20 mouse cellular contexts compared by ENCODE assay signal in the genomic region with DNA sequence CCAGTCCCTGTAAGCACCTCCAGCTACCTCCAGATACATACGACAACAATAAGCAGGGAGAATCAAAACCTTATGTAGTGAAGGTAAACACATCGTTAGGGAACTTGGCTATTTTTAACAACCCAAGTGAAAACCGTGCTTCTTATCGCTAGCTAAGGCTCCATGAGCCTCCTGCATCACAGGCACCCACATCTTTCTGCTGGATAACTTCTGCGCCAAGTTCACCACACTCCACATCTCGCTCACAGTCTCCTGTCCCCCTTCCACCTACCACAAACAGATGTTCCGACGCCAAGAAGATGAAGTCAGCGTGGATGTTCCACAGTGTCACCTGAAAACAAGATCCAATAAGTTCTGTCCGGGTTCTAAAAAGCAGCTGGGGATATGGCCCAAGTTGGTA. TPM values are rescaled to one million over a fixed set of nuclear protein-coding genes. Genes with fewer than 3 reads are reported as not detected.
DNase-seq lines count a peak whose midpoint lies in the region; ATAC-seq and TF ChIP-seq lines count a peak whose summit lies in the region.
"Had no signal": no experiment of that assay in that cellular context is flagged by ENCODE, and none has a peak within 500 bp of the region (broad histone marks: within the 10 kb centered on the region; RNA-seq: fewer than 3 reads in every experiment).

No protein-coding gene starts in this region.

- no peaks in the 10 kb centered on the region for H3K27me3 ChIP-seq in heart, embryonic 12.5 days (replicated peaks)
- no peaks in the 10 kb centered on the region for H3K27me3 ChIP-seq in heart, postnatal 0 days (ENCODE audit: control insufficient read depth, insufficient read depth, low read length)
- no peaks in the 10 kb centered on the region for H3K27me3 ChIP-seq in intestine, embryonic 15.5 days (replicated peaks)
- H3K27me3 ChIP-seq: embryonic facial prominence, embryonic 13.5 days; hindbrain, embryonic 12.5 days had no signal

- no peak for TF ChIP-seq CTCF in gastrocnemius, adult 2 months (IDR thresholded peaks at IDR 0.05)
- TF ChIP-seq CTCF in heart, postnatal 0 days (IDR thresholded peaks at IDR 0.05; ENCODE audit: low read depth), result no peak

- WGBS in heart, embryonic 12.5 days, result 62% methylated on average over 10 of the region's 10 CpGs
- 52% methylated on average over 10 of the region's 10 CpGs for WGBS in heart, postnatal 0 days
- 87% methylated on average over 10 of the region's 10 CpGs for WGBS in intestine, embryonic 15.5 days

- no peak for TF ChIP-seq EP300 in heart, postnatal 0 days (IDR thresholded peaks at IDR 0.05; ENCODE audit: low read depth)

- no peak overlapping the region for H3K9ac ChIP-seq in heart, embryonic 12.5 days
- H3K9ac ChIP-seq in heart, postnatal 0 days (replicated peaks; ENCODE audit: low read depth, low read length), result no peak overlapping the region
- H3K9ac ChIP-seq in intestine, embryonic 15.5 days, result no peak overlapping the region
- H3K9ac ChIP-seq: embryonic facial prominence, embryonic 13.5 days; forebrain, embryonic 12.5 days; hindbrain, embryonic 12.5 days had no signal

- no peak overlapping the region for H3K4me3 ChIP-seq in gastrocnemius, adult 2 months
- H3K4me3 ChIP-seq in heart, embryonic 12.5 days, result no peak overlapping the region
- no peak overlapping the region for H3K4me3 ChIP-seq in heart, postnatal 0 days (ENCODE audit: low read depth, low read length)
- H3K4me3 ChIP-seq in intestine, embryonic 15.5 days (replicated peaks), result no peak overlapping the region
- H3K4me3 ChIP-seq: embryonic facial prominence, embryonic 13.5 days; forebrain, embryonic 12.5 days; hindbrain, embryonic 12.5 days had no signal

- peaks cover 51% of the 10 kb centered on the region for H3K4me1 ChIP-seq in heart, embryonic 12.5 days (replicated peaks)
- peaks cover 23% of the 10 kb centered on the region for H3K4me1 ChIP-seq in heart, postnatal 0 days (ENCODE audit: control insufficient read depth, insufficient read depth)
- no peaks in the 10 kb centered on the region for H3K4me1 ChIP-seq in intestine, embryonic 15.5 days (replicated peaks)
- H3K4me1 ChIP-seq: embryonic facial prominence, embryonic 13.5 days had no signal

- intact Hi-C loops in gastrocnemius, adult 2 months (cut with DNase I), result no loop called here
- intact Hi-C loops in heart, postnatal 14 days (cut with DNase I), result loop anchor here (5.0 kb wide), 1 partner anchor 128 kb away; no protein-coding TSS in a partner anchor
- intact Hi-C loops in heart, postnatal 36 days (cut with DNase I), result no loop called here

- no peak for DNase-seq in gastrocnemius, adult 2 months
- DNase-seq in gastrocnemius, adult 8-10 months (ENCODE audit: low spot score in 2 of 2), result no peak
- no peak for DNase-seq in heart, postnatal 14 days
- DNase-seq in heart, postnatal 0 days (ENCODE audit: low spot score), result no peak
- no peak for DNase-seq in heart, postnatal 36 days
- DNase-seq: adrenal gland, postnatal 10 days; cerebellum, adult 11-12 months; cerebellum, adult 9-10 months; cerebellum, postnatal 25 days; gastrocnemius, postnatal 10 days; kidney, adult 11 months; kidney, adult 9 months had no signal

- no peak for ATAC-seq in heart, embryonic 12.5 days (ENCODE audit: insufficient number of reproducible peaks, low FRiP score)
- 0 out of 2 replicates have a peak, but pooled peaks have one; percentile 8 for ATAC-seq in heart, postnatal 0 days (ENCODE audit: insufficient read depth, low read depth)
- no peak for ATAC-seq in intestine, embryonic 15.5 days
- ATAC-seq: forebrain, embryonic 16.5 days; hindbrain, embryonic 16.5 days; inflammation-experienced regulatory T-cells, adult 6 months had no signal

- no peaks in the 10 kb centered on the region for H3K36me3 ChIP-seq in heart, embryonic 12.5 days
- H3K36me3 ChIP-seq in heart, postnatal 0 days (replicated peaks; ENCODE audit: control insufficient read depth, insufficient read depth, low read length), result no peaks in the 10 kb centered on the region
- no peaks in the 10 kb centered on the region for H3K36me3 ChIP-seq in intestine, embryonic 15.5 days
- H3K36me3 ChIP-seq: embryonic facial prominence, embryonic 13.5 days; forebrain, embryonic 12.5 days; hindbrain, embryonic 12.5 days had no signal

- peak overlapping the region; percentile 50 for H3K27ac ChIP-seq in gastrocnemius, adult 2 months
- peak overlapping the region; percentile 44 for H3K27ac ChIP-seq in heart, embryonic 12.5 days (ENCODE audit: poor library complexity, severe bottlenecking)
- peak overlapping the region; percentile 47 for H3K27ac ChIP-seq in heart, postnatal 0 days (ENCODE audit: low read depth)
- H3K27ac ChIP-seq in intestine, embryonic 15.5 days, result no peak overlapping the region
- H3K27ac ChIP-seq: embryonic facial prominence, embryonic 13.5 days; forebrain, embryonic 12.5 days; hindbrain, embryonic 12.5 days had no signal

- no peak overlapping the region for H3K4me2 ChIP-seq in heart, embryonic 12.5 days
- H3K4me2 ChIP-seq in heart, postnatal 0 days (ENCODE audit: low read depth, low read length), result no peak overlapping the region
- no peak overlapping the region for H3K4me2 ChIP-seq in intestine, embryonic 15.5 days (replicated peaks)
- H3K4me2 ChIP-seq: embryonic facial prominence, embryonic 13.5 days; forebrain, embryonic 12.5 days; hindbrain, embryonic 12.5 days had no signal

- no peaks in the 10 kb centered on the region for H3K9me3 ChIP-seq in heart, embryonic 12.5 days (replicated peaks)
- H3K9me3 ChIP-seq in heart, postnatal 0 days (replicated peaks; ENCODE audit: control insufficient read depth, low read length), result no peaks in the 10 kb centered on the region
- H3K9me3 ChIP-seq in intestine, embryonic 15.5 days, result no peaks in the 10 kb centered on the region
- H3K9me3 ChIP-seq: embryonic facial prominence, embryonic 13.5 days; forebrain, embryonic 12.5 days; hindbrain, embryonic 12.5 days had no signal

RNA-seq across cellular contexts. Expression of a gene that starts 49.0 kb away (rescaled TPM):
- 100 to 1,000 TPM; 270 TPM for total RNA-seq in gastrocnemius, adult 2 months (2021)
- total RNA-seq in gastrocnemius, adult 8-10 months (2022), result 100 to 1,000 TPM; 252 to 331 (median 305) TPM
- 175 and 177 TPM in 2 replicates for polyA plus RNA-seq in heart, embryonic 12.5 days (2016; fragmentation: Nextera tagmentation; extraction: Ambion mirVana)
- 100 to 1,000 TPM; 113 to 124 TPM for total RNA-seq in heart, postnatal 14 days (2021)
- 182 and 257 TPM in 2 replicates for total RNA-seq in heart, postnatal 0 days (2014; rRNA removed; ENCODE audit: low replicate concordance)
- polyA plus RNA-seq in heart, postnatal 0 days (2015; fragmentation: Nextera tagmentation; extraction: Ambion mirVana), result 144 and 146 TPM in 2 replicates
- total RNA-seq in heart, postnatal 36 days (2021), result 100 to 1,000 TPM; 141 to 147 TPM
- 8.3 and 10.4 TPM in 2 replicates for polyA plus RNA-seq in intestine, embryonic 15.5 days (2015; fragmentation: Nextera tagmentation; extraction: Ambion mirVana)
